Mouse (Mus musculus): ENCODE data around the gene Nop56. TPM values are rescaled to one million over a fixed set of nuclear protein-coding genes. Genes with fewer than 3 reads are reported as not detected.

The Nop56 gene
- total RNA-seq (2021): 100 to 1,000 TPM; 129 to 165 TPM

DNA sequence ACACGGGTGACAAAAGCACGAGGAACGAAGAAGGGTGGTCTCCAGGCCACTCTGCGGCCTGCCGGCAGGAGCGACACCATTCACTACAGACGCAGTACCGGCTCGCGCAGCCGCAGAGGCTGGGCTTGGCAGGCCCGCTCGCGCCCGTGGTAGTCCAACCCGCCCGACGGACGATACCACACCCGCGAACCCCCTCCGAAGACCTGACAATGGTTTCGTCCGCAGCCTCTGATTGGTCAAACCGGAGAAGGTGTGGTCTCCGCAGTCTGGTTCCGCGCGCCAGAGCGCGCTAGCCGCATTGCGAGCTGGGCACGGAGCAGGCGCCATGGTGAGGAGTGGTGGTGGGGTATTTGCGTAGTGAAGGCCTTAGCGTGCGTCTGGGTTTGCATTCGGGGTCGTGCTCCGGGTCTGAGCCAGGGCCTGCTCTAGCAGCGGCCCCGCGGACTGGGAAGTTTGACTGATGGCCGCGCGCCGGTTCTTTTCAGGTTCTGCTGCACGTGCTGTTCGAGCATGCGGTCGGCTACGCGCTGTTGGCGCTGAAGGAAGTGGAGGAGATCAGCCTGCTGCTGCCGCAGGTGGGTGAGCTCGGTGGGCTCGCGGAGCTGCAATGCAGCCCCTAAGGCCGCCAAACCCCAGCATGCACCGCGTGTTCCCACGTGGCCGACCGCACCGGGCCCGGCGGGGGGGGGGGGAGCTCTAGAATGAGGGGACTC is at the start of gene Nop56:
TSS of gene Nop56 (plus strand) at position 282 of the 713 bp plus-strand sequence.
- DNase-seq (ENCODE audit: extremely low spot score in 1 of 2, low spot score in 1 of 2): peak; percentile 99 to 100

DNA sequence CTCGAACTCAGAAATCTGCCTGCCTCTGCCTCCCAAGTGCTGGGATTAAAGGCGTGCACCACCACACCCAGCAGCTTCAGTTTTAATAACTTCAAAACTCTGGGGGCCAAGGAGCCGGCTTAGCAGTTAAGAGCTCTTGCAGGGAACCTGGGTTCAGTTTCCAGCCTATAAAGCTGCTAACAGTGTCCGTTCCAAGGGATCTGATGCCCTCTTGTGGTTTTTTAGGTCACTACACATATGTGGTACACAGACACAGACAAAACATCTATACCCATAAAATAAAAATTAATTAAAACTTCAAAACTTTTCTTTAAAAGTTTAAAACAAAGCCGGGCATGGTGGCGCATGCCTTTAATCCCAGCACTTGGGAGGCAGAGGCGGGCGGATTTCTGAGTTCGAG is 27.3 kb upstream of the Nop56 start:
- peak in 1 of 2 experiments; percentile 9 for DNase-seq (ENCODE audit: extremely low spot score in 1 of 2, low spot score in 1 of 2)

DNA sequence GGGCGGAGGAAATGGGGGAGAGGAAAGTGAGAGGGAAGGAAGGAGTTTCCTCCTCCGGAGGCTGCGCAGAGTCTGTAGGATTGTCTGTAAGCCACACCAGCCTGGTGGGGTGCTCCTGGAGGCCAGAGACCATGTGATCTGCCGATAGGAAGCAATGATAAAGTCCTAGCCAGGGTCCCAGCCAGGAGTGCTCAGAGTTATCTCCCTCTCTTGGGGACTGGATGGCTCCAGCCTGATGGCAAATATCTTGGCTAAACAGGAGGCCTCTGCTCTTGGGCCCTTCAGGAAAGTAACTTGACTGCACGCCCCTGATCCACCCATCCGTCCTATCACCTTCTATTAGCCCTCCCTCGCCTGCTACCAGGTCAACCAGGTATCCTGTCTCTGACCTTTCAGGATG is 26.0 kb upstream of the Nop56 start:
- no peak for DNase-seq (ENCODE audit: extremely low spot score in 1 of 2, low spot score in 1 of 2)

DNA sequence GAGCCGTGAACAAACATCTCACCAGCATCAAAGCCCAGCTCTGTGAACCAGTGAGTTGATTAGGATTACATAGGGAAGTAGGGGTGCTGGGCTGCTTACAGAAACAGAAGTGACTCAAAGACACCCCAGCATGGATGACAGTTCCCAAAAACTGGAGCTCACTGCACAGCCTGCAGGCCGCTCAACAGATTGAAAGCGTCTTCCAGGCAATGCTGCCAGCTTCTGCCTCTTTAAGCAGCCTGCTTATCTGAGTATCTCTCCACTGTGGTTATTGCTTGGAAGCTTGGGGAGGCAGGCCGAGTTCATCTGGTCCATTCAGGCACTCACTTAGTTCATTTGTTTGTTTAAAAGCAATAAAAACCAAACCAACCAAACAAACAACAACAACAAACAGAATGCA is 17.5 kb upstream of the Nop56 start:
- no peak for DNase-seq (ENCODE audit: extremely low spot score in 1 of 2, low spot score in 1 of 2)

DNA sequence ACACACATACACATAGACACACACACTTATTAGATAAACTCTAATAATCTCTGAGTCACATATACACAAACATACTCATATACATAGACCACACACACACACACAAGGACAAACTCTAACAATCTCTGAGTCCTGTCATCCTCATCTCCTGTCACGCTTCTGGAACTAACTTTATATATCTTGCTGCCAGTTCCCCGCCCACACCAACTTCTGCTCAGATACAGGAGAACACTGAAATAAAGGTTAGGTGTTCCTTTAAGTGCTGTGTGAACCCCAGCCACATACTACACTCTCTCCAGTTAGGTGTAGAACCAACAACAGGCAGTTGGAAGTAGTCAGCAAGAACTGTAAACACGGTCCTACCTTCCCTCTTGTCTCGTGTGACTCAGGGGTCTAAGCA is 13.4 kb upstream of the Nop56 start:
- DNase-seq (ENCODE audit: extremely low spot score in 1 of 2, low spot score in 1 of 2): no peak

DNA sequence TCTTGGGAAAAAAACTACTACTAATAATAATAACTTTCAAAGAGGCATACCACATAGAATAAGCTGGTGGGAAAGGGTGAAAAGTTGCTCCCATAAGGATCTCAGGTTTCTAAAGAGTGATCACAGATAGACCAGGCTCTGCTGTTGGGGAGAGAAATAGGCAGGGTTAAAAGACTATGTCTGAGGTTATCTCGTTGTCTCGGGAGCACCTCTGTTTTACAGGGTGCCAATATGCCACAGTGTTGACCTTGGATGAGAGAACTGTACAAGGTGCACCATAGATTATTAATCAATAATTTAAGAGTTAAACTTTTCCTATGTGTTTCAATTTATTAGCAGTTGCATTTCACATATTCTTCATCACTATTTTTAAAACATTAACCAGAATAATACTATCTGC is 12.3 kb upstream of the Nop56 start:
- DNase-seq (ENCODE audit: extremely low spot score in 1 of 2, low spot score in 1 of 2): no peak

DNA sequence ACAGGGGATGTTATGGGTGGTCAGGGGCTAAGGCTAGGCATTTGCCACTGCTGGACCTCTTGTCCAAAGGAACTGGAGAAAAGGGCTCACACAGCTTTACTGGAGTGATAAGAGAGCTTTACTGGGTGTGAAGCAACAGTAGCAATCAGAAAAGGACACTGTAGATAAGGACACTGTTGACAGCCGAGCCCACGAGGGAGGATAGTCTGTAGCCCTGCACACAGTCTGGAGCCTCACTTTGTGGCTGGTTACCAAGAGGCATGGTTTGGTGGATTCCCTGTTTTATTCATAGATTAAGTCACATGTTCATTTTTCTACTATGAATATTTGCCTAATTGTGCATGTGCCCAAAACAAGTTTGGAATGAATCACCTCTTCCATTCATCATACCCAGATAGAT is 11.8 kb upstream of the Nop56 start:
- no peak for DNase-seq (ENCODE audit: extremely low spot score in 1 of 2, low spot score in 1 of 2)

DNA sequence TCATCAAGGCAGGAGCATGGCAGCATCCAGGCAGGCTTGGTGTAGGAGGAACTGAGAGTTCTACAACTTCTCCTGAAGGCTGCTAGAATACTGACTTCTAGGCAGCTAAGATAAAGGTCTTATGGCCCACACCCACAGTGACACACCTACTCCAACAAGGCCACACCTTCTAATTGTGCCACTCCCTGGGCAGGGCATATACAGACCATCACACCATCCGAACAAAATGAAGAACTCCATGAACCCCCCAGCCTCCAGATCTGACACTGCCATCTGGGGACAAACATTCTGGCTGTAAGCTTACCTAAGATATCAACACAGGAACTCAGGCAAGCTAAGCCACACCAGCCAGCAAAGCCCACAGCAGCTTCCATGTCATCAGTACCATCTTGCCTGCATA is 8.7 kb upstream of the Nop56 start:
- DNase-seq (ENCODE audit: extremely low spot score in 1 of 2, low spot score in 1 of 2): no peak

DNA sequence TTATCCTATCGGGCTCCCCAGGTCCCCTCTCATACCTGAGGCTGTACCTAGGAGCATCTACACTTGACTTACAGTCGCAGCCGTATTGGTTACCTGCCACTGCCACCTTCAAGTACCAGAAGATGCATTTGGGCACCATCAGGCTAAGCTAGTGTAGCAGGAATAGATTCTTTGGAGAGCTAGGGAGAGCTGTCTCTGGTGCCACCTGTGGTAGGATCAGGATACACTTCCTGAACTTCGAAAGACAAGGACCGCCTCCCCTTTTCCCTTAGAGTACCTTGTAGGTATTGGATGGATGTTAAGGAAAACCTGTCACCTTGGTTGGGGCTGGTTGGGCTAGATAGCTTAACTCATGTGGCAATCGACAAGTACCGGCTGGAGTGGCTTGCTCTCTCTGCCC is 6.2 kb upstream of the Nop56 start:
- DNase-seq (ENCODE audit: extremely low spot score in 1 of 2, low spot score in 1 of 2): no peak

DNA sequence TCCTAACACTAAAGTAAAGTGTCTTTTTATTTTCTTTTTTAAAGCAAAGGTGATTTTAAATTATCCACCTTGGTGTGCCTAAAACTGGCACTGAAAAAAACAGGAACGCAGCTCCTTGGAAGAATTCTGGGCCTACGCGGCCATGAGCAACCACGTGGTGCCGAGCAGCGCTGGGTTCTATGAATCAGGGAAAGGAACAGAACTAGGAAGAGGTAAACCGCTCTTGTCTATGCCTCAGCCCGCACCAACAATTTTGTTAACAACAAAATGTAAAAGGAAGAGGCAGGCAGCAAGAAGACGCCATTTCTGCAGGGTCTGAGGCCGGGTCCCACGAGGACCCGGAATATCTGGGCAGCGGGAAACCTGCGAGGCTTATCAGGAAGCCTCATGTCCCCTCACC is 498 bp upstream of the Nop56 start:
- peak in 1 of 2 experiments; percentile 33 for DNase-seq (ENCODE audit: extremely low spot score in 1 of 2, low spot score in 1 of 2)

DNA sequence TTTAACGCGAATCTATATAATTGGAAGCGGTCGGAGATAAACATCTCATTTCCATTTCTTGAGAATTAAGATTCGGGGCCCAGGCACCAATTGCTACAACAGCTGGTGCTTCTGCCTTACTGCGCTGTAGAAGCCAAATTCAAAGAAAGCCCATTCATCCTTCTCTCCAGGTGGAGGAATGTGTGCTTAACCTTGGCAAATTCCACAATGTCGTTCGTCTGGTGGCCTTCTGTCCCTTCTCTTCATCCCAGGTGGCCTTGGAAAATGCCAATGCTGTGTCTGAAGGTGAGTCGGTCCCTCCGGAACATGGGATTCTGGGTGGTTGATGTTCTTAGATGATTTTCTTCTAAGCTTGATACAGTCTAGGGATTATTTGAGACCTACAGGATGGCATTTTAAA is 632 bp downstream of the Nop56 start:
- no peak for DNase-seq (ENCODE audit: extremely low spot score in 1 of 2, low spot score in 1 of 2)

DNA sequence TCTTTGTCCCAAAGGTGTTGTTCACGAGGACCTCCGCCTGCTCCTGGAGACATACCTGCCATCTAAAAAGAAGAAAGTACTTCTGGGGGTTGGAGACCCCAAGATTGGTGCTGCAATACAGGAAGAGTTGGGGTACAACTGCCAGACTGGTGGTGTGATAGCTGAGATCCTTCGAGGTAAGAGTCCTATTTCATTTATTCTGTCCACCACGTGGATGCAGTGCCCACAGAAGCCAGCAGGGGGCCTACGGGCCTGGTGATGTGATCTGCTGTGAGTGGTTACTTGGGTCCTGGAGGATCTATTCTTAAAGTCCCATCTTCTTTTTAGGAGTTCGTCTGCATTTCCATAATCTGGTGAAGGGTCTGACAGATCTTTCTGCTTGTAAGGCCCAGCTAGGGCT is 1.4 kb downstream of the Nop56 start:
- peak in 1 of 2 experiments; percentile 69 for DNase-seq (ENCODE audit: extremely low spot score in 1 of 2, low spot score in 1 of 2)

DNA sequence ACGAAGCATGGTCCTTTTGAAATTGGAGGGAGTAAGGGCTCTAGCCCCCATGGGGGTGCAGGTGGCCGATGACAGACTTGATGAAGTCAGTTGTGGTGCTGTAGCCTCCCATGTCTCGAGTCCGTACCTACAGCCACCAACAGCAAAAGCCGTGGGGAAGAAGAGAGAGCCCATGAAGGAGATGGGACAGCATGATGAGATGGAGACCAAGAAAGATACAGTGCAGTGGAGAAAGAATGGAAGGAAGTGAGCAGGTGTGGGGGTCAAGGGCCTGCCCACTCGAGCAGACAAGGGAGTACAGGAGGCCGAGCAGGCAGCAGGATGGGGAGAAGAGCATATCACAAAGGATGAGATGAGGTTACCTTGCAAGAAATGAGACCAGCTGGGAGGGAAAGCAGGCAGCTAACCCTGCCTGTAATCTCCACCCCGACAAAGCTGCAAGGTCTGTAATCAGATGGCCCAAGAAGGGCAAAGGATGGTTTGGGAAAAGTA is 5.4 kb downstream of the Nop56 start:
- DNase-seq (ENCODE audit: extremely low spot score in 1 of 2, low spot score in 1 of 2): no peak

DNA sequence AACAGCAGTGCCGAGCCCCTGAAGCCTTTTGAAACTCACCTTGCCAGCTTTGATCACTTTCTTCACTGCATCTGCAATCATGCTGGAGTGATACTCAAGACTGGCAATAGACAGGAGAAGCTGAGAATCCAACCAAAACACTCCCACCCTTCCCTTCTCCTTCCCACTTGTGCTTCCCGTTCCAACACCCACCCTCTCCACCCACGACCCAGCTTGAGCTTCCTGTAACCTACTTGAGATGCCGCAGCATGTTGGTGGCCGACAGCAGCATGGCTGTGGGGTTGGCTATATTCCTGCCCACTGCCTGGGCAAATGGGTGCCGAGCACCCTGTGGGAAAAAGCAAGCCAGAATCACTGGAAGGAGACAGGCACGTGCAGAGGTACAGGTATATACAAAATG is 6.0 kb downstream of the Nop56 start:
- DNase-seq (ENCODE audit: extremely low spot score in 1 of 2, low spot score in 1 of 2): no peak

DNA sequence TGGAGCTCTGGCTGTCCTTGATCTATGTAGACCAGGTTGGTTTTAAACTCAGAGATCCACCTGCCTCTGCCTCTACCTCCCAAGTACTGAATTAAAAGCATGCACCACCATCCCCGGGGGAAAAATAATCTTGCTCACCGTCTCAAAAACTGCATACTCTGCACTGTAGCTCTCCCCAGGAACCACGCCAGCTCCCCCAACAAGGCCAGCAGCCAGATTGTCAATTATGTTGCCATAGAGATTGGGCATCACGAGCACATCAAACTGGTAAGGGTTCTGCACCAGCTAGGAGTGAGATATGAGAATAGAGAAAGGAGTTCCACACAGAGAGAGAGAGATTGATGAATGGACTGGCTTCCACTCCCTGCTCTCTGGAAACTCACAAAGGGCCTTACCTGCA is 6.6 kb downstream of the Nop56 start:
- DNase-seq (ENCODE audit: extremely low spot score in 1 of 2, low spot score in 1 of 2): peak in 1 of 2 experiments; percentile 48

DNA sequence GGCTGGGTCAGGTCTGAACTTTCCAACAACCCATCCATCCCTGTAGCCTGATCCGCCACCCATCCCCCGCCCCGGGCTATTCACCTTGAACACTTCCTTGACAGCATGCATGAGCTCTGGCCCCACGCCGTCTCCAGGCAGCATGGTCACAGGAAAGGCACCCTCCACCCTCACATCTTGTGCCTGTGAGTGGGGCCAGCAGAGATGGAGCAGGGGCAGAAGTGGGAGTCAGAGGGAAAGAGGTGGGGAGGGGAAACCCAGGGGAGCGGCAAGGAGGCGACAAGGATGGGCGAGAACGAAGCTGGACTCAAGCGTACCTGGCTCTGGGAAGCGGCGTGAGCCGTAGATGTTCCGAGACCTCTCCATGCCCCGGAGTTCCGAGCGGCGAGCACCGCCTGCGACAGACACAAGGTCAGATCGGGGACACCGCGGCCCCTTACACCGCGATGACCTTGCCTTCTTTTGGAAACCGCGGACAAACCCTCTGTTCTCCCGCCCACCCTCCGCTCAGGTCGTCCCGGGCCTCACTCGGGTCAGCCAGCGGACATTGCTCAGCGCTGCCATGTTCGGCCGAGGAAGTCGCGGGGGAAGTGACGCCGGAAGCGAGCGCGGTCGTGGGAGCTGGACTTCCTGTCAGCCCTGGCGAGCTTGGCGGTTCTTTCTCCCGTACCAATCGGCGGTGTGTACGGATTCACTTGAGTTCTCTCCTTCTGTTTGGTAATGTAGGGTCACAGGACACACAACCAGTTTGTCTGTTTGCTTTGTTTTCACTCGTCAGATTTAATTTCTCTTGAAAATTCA is 9.8 kb downstream of the Nop56 start, which contains the start of gene Idh3b:
TSS of gene Idh3b (minus strand) at position 694 of the 801 bp plus-strand sequence.
- DNase-seq (ENCODE audit: extremely low spot score in 1 of 2, low spot score in 1 of 2): peak; percentile 86 to 87

DNA sequence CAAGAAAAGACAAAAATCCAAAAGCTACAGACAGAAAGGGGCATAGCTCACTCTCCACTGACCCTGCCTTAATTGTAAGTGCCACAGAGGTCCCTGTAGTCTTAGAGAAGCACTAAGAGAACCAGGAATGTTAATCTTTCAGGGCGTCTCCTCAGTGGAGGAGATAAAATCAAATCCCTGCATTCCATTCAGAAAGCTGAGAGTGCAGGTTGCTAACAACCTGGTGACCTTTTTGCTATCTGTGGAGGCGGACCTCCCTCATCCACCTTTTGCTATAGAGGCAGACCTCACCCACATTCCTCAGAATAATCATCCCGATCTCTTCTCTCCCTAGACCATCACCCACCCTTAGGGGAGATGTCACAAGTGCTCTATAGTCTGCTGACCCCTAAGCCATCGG is 14.9 kb downstream of the Nop56 start:
- DNase-seq (ENCODE audit: extremely low spot score in 1 of 2, low spot score in 1 of 2): no peak

DNA sequence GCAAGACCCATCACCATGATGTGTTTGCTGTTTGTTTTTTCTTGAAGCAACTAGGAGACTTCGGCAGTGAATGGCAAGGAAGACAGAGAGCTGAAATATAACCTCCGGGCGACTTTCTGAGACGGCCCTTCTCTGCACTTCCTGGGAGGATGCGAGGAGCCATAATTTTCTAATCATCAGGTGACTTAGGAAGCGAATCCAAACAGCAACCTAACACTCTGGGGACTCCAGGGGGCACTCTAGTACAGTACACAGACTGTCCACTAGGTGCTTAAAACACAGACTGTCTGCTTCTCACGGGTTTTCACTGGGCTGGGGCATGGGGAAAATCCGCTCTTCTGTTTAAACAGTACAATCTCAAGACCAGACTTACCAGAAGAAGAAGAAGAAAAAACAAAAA is 17.2 kb downstream of the Nop56 start:
- DNase-seq (ENCODE audit: extremely low spot score in 1 of 2, low spot score in 1 of 2): peak in 1 of 2 experiments; percentile 71

DNA sequence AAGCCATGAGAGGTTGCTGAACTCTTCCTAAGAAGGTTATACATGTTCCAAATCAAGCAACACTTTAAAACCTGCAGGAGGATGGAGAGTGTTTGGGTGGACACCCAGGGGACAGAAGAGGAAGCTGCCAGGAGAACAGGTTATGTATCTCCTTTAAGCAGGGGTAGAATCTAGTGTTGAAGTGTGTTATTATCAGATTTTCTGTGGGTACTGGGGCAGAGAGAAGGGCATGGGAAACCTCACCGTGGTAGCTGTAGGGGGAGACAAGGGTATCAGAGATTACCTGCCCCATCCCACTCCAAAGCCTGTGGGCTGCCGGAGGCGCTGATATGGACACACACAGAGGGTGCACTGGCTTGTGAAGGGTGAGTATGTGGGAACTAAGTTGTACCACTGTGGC is 18.8 kb downstream of the Nop56 start:
- DNase-seq (ENCODE audit: extremely low spot score in 1 of 2, low spot score in 1 of 2): no peak

DNA sequence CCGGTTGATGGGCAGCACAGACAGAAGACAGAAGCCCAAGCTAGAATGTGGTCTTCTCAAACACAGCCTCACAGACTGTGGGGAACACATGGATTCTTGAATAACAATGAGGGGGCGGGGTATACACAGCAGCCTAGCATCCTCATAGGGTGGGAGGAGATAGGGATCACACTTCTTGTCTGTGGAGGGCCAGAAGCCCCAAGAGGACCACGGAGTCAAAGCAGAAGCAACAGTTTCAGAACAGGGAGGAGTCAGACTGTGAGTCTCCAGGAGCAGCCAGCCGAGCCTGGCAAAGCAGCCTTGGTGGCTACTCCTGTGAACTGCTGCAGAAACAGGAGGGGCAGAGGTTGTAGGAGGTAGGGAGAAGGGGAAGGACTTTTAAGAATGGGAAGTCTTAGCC is 19.3 kb downstream of the Nop56 start:
- no peak for DNase-seq (ENCODE audit: extremely low spot score in 1 of 2, low spot score in 1 of 2)

DNA sequence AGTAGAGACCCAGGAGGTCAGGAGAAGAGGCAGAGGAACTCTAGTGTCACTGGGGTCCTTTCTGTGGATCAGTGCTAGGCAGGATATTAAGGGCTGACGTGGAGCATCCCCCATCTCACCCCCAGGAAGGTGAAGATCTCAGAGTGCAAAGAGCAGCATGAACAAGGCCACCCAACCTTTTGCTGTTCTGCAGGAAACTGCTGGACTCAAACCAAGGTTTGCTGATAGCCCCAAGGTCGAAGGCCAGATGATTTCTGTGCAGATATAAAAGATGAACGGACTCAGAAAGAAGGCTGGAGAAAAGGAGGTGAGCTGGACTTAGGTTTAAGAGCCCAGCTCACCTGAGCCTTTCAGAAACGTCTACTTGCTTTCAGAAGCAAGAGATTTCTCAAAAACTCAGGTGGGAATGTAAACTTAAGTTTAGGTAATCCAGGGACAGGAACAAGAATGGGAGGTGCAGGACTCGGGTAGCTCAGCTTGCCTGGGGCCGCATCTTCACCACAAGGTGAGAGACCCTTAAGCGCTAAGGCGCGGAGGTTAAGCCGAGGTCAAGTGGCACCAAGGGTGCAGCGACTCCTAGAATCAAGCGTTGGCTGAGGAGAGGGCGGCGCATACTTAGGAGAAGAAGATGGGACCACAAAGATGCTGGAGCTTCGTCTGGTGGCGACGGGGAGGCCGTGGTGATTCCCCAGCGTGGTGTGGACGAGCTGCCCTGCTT is 20.1 kb downstream of the Nop56 start:
- no peak for DNase-seq (ENCODE audit: extremely low spot score in 1 of 2, low spot score in 1 of 2)
